Mouse (Mus musculus) liver, adult 2 months (tissue): ENCODE measurements around the gene Strn3.

Experiments used
- CTCF ChIP-seq: fragments of 200-500 bp; IDR thresholded peaks from 2 replicates; pipeline ENCODE4 v1.5.1; 2011; ENCODE audit warnings: low read depth, low read length, control low read depth
- POLR2A ChIP-seq: fragments of 200-500 bp; IDR thresholded peaks from 2 replicates; pipeline ENCODE4 v1.6.1; 2011; ENCODE audit warnings: low read length, control low read depth; ENCODE audit not compliant: insufficient read depth; ENCODE audit errors: extremely low read depth

- TF ChIP-seq CTCF = no peak
- TF ChIP-seq POLR2A = no peak
Measured at GRCm38 (mm10) chr12:51636260-51636659, 55.4 kb downstream of the Strn3 start.
